Mouse (Mus musculus) E14TG2a.4 (cell line): ENCODE data around the gene Urb2.

ENCODE experiments used
- CTCF ChIP-seq: conservative IDR thresholded peaks from 2 replicates; pipeline ENCODE4 v1.5.1; 2014; ENCODE audit warnings: low read length
- NANOG ChIP-seq: IDR thresholded peaks from 2 replicates; pipeline ENCODE4 v1.6.1; 2014; ENCODE audit warnings: borderline replicate concordance, low read length, mixed read lengths

- TF ChIP-seq CTCF (no peak), NANOG (no peak)
These were observed 27.3 kb upstream of the Urb2 start for GRCm38 (mm10) chr8:123993997-123994396.
